Mouse (Mus musculus): ENCODE data around the gene Olfr692. TPM values are rescaled to one million over a fixed set of nuclear protein-coding genes. Genes with fewer than 3 reads are reported as not detected.
"Not testable (repeated sequence)": the region's sequence is repeated elsewhere in the genome, so short reads cannot be mapped to it uniquely, and the experiment has no call there.

Olfr692 gene
- total RNA-seq (2021): not detected
- long read RNA-seq: 0 reads

DNA sequence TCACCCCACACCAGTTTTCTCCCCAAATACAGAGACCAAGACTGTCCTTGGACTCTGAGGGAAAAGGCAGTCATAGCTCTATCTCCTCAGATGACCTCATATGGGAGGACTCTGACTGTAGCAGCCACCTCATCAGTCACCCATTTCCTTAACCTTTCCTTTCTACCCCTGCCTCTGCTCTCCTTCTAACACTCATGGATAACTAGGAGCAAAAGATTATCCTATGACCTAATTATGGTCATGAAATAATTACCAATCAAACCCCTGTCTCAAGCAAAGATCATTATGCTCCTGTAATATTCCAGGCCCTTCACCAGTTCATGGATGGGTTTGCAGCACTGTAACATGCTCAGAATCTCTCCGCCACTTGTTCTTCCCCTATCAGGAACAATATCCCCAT, at the start of gene Olfr692:
TSS of gene Olfr692 (plus strand) at position 301 of the 400 bp plus-strand sequence.
- DNase-seq (ENCODE audit: low spot score in 2 of 2): no peak

DNA sequence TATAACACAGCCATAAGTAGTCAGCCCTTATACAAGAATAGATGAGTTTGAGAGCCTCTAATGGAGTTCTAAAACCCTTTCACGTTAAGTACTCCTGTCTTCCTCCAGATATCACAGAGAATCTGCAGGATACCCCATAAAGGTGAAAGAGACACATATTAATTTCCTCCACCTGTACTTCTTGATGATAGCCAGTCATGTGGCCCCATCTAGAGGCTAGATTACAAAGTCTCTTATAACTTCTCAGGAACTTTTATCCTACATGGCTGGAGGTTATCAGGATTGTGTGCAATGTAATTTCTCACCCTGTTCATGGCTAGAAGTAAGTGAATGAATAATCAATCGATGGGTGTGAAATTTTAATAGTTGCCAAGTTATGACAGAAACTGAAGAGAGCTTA, 42.7 kb upstream of the Olfr692 start:
- DNase-seq (ENCODE audit: low spot score in 2 of 2): no peak

DNA sequence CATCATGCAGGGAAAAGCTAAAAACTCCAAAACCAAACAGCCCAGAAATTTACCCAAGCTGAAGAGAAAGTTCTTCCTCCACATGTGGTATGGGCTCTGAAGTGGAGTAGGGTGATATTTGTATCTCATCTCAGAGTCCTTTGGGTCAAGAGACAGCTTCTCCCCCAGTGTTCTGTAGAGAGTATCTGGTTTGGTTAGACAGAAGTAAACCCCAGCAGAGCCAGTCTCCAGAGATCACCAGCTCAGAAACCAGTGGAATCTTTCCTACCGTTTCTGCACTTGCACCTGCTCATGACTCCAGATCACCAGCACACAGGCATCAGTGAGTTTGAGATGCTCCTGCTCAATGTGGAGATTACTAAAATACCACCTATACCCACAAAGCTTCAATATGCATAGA, 34.0 kb upstream of the Olfr692 start, which contains the start of gene Olfr690:
TSS of gene Olfr690 (minus strand) at position 101 of the 400 bp plus-strand sequence.
- DNase-seq (ENCODE audit: low spot score in 2 of 2): no peak

DNA sequence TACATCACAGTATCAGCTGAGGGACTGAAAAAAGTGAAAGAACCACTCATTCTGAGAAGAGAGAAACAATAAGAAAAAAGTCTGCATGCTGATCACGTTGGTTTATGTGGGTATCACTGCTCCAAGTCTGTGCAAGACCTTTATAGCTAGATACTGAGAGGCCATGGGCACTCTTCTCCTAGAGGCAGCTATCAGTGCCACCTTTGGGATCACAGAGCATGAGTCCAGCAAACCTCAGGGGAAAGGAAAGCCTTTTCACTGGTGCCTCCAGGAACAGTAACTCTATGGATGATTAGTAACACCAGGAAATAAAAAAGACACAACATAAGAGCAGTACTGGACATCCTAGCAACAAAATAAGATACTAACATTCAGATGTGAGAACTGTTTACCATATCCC, 25.9 kb upstream of the Olfr692 start, which contains the start of gene Olfr691:
TSS of gene Olfr691 (minus strand) at position 101 of the 400 bp plus-strand sequence.
- DNase-seq (ENCODE audit: low spot score in 2 of 2): no peak

DNA sequence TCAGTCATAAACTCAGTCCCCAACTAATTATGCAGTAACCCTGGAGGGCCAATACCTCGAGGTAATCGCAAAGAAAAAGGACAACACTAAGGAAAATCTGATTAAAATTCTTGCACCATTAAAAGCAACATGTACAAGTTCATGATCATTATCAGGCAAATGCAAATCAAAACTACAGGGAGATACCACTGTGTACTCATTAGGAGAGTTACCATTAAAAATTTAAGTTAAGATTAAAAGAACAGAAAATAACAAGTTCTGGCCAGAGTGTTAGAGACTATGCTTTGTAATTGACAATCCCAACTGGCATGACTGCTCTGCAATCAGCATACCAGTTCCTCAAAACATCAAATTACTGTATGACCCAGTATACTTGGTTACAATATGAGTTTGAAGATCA, 25.3 kb upstream of the Olfr692 start:
- DNase-seq (ENCODE audit: low spot score in 2 of 2): no peak

DNA sequence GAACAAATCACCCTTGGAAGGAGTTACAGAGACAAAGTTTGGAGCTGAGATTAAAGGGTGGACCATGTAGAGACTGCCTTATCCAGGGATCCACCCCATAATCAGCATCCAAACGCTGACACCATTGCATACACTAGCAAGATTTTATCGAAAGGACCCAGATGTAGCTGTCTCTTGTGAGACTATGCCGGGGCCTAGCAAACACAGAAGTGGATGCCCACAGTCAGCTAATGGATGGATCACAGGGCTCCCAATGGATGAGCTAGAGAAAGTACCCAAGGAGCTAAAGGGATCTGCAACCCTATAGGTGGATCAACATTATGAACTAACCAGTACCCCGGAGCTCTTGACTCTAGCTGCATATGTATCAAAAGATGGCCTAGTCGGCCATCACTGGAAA, 12.0 kb upstream of the Olfr692 start:
- DNase-seq (ENCODE audit: low spot score in 2 of 2): not testable (repeated sequence)

DNA sequence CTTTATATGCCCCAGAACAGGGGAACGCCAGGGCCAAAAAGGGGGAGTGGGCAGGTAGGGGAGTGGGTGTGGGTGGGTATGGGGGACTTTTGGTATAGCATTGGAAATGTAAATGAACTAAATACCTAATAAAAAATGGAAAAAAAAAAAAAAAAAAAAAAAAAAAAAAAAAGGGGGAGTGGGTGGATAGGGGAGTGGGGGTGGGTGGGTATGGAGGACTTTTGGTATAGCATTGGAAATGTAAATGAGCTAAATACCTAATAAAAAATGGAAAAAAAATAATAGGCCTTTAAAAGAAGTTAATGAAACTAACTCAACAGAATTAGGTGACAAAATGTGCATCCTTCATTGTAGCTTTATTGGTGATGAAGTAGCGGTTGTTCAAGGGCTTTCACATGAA, 11.5 kb upstream of the Olfr692 start:
- not testable (repeated sequence) for DNase-seq (ENCODE audit: low spot score in 2 of 2)

DNA sequence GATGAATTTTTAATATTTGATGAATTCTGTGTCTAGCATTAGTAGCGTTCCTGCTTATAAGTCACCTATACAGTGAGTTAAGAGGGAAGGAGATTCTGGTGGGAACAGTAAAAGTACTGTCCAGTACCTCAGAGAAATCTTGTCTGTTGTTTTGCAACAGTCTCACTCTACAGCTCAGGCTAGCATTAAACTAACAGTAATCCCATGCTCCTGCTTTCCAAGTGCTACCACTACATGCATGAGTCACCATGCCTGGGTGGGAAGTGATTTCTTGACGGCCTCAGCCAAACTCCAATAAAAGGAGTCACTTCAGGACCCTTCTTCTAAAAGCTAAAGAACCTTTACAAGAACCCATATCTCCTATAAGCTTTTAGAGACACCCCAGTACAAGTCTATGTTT, 6.3 kb upstream of the Olfr692 start:
- no peak for DNase-seq (ENCODE audit: low spot score in 2 of 2)

DNA sequence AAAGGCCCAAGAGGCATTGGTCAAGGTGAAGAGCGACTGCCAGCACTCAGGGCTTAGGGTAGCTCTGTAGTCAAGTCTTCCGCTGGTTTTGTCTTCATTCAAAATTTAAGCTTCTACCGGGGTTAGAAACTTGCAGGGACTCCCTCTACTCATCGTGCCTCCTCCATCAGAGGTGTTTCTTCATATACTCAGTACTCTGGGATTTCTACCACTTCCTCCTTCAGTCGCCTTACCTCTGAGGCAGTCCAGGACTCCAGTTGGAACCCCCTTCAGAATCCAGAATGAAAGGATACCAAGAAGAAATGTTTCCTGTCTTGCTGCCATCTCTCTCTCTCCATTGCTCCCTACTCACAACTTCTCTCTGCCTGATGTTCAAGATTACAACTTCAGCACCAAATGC, 762 bp upstream of the Olfr692 start:
- DNase-seq (ENCODE audit: low spot score in 2 of 2): no peak

DNA sequence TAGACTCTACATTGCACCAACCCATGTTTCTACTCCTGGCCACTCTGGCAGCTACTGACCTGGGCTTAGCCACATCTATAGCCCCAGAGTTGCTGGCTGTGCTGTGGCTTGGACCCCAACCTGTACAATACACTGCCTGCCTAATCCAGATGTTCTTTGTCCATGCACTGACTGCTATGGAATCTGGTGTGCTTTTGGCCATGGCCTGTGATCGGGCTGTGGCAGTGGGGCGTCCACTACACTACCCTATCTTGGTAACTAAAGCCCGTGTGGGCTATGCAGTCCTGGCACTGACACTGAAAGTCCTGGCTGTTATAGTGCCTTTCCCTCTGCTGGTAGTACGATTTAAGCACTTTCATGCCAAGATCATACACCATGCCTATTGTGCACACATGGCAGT, 491 bp downstream of the Olfr692 start:
- no peak for DNase-seq (ENCODE audit: low spot score in 2 of 2)

DNA sequence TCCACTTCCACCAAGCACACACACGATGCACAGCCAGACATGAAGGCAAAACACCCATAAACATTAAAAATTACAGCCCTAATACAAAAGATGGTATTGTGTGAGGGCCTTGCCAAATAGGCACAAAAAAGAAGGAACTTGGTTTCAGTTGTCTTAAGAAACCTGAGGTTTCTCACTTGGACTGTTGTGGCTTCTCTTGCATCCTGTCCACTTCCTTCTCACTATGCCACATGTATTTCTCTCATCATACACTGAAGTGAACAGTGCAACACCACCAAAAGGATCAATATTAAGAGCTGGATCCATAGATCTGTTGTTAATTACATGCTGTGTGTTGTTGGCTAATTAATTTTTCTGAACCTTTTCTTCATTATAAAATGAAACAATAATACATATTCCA, 4.9 kb downstream of the Olfr692 start:
- DNase-seq (ENCODE audit: low spot score in 2 of 2): no peak

DNA sequence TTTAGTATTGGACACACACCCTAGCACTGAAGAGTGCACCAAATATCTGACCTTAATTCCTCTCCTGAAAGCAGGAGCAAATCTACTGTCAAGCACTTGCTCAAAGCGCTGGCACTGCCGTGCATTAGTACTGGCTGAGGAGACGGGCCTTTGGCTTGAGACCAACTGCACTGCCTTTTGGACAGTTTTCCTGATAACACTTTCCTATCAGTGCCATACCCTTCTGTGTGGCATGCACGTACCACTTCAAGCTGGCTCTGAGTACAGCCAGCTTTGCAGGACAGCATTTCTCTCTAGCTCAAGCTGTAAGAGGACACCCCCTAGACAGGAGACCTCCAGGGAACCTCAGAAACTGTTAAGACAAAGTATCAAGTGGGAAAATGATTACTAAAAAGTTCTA, 5.5 kb downstream of the Olfr692 start:
- peak in 1 of 2 experiments; percentile 11 for DNase-seq (ENCODE audit: low spot score in 2 of 2)

DNA sequence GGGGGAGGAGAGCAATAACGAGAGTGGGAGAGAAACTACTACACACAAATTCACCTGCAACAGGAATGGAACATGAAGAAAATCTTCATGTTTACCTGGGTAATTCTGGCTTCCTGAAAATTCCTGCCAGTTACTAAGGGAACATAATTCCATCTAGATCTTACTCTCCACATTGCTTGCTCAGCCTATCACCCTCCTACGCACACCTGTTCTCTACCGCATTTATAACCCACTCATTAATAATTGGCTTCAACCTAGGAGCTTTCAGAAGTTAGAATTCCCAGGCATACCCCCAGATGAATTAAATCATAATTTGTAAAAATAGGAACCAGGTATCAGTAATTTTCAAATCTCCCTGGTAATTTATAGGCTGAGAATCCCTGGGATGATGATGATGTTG, 5.9 kb downstream of the Olfr692 start:
- DNase-seq (ENCODE audit: low spot score in 2 of 2): peak; percentile 21 to 69

DNA sequence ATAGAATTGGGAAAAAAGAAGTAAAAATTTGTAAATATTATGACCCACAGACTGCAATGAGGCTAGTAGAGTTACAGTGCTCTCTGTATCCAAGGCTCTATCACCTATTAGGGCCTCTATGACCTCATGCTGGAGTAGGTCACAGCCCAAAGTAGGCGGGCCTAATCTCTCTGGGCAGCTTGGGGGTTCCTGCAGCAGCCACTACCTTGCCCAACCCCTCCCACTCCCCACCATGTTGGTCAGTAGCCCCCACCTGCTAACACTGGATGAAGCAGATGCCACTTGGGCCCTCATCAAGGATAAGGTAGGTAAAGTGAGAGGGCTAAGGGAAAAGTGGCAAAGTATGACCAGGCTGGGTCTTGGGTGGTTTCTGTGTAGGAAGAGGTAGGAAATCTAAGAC, 6.8 kb downstream of the Olfr692 start, which contains the start of gene Gm5901:
TSS of gene Gm5901 (plus strand) at position 173 of the 400 bp plus-strand sequence.
- no peak for DNase-seq (ENCODE audit: low spot score in 2 of 2)

DNA sequence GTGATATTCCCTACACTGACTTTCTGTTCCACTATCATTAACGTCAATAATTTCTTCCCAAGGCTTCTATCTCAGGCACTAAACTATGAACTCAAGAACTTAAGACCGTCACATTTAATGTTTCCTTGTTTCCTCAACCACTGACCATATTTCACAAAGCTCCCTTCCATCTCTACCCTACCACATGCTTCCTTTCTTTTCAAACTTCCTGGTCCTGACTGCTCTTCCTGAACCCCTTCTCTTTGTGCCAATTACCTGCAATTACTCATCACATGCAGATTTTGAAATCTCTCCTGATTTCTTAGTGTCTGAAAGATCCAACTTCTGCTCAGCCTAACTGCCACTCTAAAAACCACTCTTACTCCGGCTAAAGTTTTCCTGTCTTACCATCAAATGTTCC, 12.3 kb downstream of the Olfr692 start:
- no peak for DNase-seq (ENCODE audit: low spot score in 2 of 2)

DNA sequence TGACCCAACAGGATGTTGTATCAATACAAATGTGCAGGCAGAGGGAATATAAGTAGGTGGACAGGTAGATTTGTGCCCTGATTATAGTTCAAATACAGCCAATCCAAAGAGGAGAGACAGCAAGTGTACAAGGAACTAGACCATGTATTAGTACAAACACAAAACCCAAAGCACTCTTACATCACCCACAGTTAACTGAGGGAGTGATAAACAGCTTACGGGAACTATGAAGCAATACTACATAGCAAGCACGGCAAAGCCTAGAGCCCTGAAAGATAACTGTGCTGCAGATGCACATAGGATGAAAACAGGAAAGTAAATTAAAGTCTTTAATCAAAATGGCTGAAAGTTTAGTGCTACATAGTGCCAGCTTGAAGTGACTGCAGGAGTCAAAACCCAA, 19.7 kb downstream of the Olfr692 start:
- DNase-seq (ENCODE audit: low spot score in 2 of 2): no peak

DNA sequence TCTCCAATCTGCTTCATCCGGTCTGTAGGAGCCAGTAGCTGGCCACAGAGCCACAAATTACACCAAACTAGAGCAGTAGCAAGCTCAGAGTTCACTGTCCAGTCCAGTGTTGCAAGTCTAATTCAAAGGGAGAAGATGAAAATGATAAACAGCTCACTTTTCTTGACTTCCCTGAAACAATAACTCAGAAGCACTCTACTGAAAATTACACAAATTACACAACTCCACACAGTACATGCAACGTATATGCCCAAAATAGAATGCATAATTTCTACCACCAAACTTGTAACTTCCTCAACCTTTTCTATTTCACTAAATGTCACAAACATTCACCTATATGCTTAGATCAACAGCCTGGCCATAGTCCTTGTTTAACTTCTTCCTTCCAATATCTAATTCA, 22.2 kb downstream of the Olfr692 start:
- DNase-seq (ENCODE audit: low spot score in 2 of 2): no peak

DNA sequence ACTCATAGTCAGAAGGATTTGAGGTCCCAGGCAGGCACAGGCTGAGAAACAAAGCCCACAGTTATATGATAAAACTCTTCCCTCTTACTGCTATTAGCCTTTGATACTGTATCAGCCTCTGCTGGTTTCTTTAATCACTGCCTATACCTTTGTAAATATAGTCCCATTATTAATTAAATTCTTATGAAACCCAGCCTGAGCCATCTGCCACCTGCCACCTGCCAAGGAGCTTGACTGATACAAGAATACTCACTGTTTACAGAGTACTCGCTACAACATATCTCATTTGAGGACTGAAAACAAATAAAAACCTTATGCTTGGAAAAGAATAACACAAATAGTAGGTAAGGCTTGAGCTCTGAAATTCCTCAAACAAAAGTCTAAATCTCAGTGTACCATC, 26.6 kb downstream of the Olfr692 start:
- DNase-seq (ENCODE audit: low spot score in 2 of 2): no peak

DNA sequence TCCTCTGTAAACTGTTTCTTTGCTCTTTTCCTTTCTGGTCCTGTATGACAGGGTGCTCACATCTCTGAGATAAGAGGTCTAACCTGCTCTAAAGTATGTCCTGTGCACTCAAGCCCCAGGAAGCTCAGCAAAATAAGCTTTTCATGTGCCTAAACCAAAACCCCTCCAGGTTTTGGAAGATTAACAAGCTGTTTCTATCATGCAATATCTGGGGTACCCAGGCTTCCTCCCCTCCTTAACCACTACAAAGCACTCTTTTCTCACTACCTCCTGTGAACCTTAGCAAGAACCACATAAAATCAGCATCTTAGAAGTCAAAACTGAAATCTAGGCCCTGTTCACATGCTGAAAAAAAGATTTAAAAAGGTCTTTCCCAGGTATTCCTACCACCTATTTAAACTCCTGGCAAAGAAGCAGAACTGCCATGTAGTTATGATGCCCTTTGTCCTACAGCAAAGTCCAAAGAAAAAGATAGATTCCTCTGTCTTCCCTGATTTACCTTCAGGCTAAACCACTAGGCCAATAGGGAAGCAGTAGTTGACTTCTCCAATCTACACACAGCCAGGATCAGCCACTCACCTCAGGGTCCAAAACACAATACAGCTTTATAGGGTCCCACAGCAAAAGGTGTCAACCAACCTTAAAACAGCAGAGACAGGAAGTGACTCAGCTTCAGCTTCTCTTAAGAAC, 27.2 kb downstream of the Olfr692 start:
- DNase-seq (ENCODE audit: low spot score in 2 of 2): no peak

DNA sequence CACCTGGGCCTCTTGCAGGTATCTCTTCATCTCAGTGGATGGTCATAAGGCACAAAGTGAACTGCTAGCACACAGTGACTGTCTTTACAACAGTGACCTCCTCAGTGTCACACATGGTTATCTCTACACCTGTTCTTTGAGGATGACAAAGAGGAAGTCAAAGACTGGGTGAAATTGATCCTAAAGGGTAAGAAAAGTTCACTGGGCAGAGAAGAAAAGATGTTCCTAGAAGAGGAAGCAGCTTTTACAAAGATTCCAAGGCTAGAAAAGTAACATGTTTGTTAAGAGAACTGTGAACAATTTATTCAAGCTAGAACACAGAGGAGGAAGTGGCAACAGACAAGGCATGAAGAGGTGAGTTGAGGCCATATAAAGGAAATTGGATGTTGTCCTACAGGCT, 28.1 kb downstream of the Olfr692 start:
- DNase-seq (ENCODE audit: low spot score in 2 of 2): no peak

DNA sequence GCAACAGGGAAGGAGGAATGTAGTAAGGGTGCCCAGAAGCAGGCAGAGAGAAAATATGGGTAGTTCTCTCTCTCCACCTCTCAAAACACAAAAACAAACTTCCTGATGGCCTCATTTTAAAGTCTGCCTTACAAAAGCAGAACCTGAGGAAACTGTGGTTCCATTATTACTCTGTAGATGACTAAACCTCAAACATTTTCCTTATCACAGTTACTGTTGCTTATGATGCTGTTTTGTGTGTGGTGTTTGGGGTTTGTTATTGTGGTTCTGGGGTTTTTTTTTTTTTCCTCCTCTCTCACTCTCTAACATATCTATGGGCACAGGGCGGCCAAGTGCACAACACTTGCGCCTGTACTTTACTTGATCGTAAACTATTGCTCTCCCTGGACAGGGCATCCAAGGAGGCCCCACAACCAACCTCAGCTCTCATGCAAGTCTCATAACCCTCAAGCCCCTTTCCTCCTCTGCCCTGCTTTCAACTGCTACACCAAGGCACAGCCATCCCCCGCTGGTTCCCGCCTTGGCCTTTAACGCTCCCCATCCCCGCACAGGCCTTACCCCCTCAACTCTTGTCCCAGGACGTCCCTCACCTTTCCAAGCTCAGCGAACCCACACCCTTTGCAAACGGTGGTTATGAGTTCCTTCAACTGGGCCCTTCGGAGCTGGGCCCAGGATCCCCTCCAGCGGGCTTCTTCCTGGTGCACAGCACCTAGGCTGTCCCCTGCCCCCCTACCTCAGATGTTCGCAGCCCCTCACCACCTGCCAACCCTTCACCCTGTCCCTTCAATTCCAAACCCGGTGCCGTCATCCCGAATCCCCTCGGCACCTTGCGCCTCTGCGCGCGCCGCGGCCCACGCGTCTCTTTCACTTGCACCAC, 31.3 kb downstream of the Olfr692 start:
- DNase-seq (ENCODE audit: low spot score in 2 of 2): no peak

DNA sequence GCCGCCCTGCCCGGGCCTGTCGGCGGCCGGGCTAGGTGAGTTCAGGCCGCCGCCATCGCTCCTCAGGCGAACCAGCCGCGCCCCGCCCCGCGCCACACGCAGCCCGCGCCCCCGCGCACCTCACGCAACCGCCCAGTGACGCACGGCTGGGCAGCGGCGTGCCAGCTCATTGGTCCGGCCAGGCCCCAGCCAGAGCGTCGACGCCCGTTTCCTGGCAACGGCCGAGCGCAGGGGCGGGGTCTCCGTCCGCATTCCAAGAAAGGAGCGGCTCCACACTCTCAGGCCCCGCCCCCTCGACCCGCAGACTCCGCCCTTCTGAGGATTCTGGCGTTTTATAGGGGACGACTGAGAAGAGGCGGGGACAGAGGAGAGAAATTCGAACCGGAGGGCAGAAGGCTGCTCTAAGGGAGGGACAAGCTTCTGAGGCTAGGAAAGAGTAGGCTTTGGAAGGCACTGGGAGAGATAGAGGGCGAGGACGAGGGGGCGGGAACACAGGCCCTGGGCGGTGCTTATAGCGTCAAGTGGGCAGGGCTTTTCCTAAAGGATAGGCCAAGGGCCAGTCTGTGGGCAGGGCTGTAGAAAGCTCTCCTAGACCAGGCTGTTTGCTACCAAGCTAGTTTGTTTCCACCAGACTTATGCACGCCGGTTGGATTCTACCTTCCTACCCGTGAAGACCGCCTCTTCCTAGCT, 32.0 kb downstream of the Olfr692 start, which contains the start of gene Fam160a2:
TSS of gene Fam160a2 (minus strand) at position 120 of the 690 bp plus-strand sequence.
- peak; percentile 99 for DNase-seq (ENCODE audit: low spot score in 2 of 2)
